Mouse (Mus musculus) lung, adult 2 months (tissue): Measurements from ENCODE around the gene Ercc4.

ENCODE experiments used
- CTCF ChIP-seq: fragments of 200-500 bp; IDR thresholded peaks from 2 replicates; pipeline ENCODE4 v1.5.1; 2011; ENCODE audit warnings: mild to moderate bottlenecking, low read length, control low read depth; ENCODE audit not compliant: insufficient read depth
- POLR2A ChIP-seq: fragments of 200-500 bp; IDR thresholded peaks from 2 replicates; pipeline ENCODE4 v1.6.1; 2011; ENCODE audit warnings: low read depth, mild to moderate bottlenecking, control low read depth, low read length, borderline replicate concordance; ENCODE audit errors: extremely low read depth

- TF ChIP-seq POLR2A (no peak), CTCF (no peak)
Measured at GRCm38 (mm10) chr16:13161516-13161915, 52.0 kb downstream of the Ercc4 start.
